Mouse (Mus musculus): ENCODE data around the gene Rack1. TPM values are rescaled to one million over a fixed set of nuclear protein-coding genes. Genes with fewer than 3 reads are reported as not detected.

Rack1 gene
- total and polyA plus RNA-seq, 3 experiments: 376 to 5,815 (median 4,421) TPM

GRCm38 (mm10) chr11:48838181-48838797, 38.2 kb downstream of the Rack1 start (continued):
- no peak for TF ChIP-seq NRF1 (IDR thresholded peaks at IDR 0.05; ENCODE audit: insufficient read depth, low read depth, low read length, poor library complexity, severe bottlenecking)
- TF ChIP-seq RCOR1 (IDR thresholded peaks at IDR 0.05; ENCODE audit: low read depth, low read length): peak; percentile 78

GRCm38 (mm10) chr11:48838879-48839680, 38.9 kb downstream of the Rack1 start:
- Histone ChIP-seq H3K9ac (ENCODE audit: control insufficient read depth, low read depth, low read length, poor library complexity, severe bottlenecking) (no peak overlapping the region), H3K4me1 (ENCODE audit: control insufficient read depth in 1 of 2, insufficient read depth in 2 of 2, low read length in 2 of 2) (peaks cover 0 to 30% of the 10 kb centered on the region in 2 experiments; a peak in 2 of 4 replicates), H3K9me3 (replicated peaks; ENCODE audit: insufficient read depth, low read length) (no peaks in the 10 kb centered on the region), H3K4me3 (ENCODE audit: control insufficient read depth in 1 of 2, insufficient read depth in 1 of 2, low read depth in 2 of 2, low read length in 2 of 2) (no peak overlapping the region), H3K27ac (ENCODE audit: control insufficient read depth, low read depth, low read length) (peak overlapping the region; percentile 19; the same call in 1 of the 2 replicates), H3K27me3 (ENCODE audit: control insufficient read depth in 1 of 2, insufficient read depth in 2 of 2, low read length in 2 of 2) (no peaks in the 10 kb centered on the region), H3K79me2 (ENCODE audit: control insufficient read depth, insufficient read depth, low read length, poor library complexity) (no peaks in the 10 kb centered on the region; the same call in 1 of the 2 replicates), H3K36me3 (ENCODE audit: control insufficient read depth in 1 of 2, insufficient read depth in 2 of 2, low read length in 2 of 2) (peaks cover 0 to 14% of the 10 kb centered on the region in 2 experiments; a peak in 2 of 4 replicates)
- DNase-seq (ENCODE audit: low read depth, low spot score): peak; percentile 59
- TF ChIP-seq JUND (IDR thresholded peaks at IDR 0.05; ENCODE audit: low read depth, low read length): peak; percentile 86
- TF ChIP-seq EP300 (IDR thresholded peaks at IDR 0.05; ENCODE audit: low read depth in 1 of 2, low read length in 2 of 2): no peak

GRCm38 (mm10) chr11:48840805-48841204, 40.7 kb downstream of the Rack1 start:
- peaks cover 0 to 6% of the 10 kb centered on the region in 2 experiments; a peak in 2 of 4 replicates for H3K36me3 ChIP-seq (ENCODE audit: control insufficient read depth in 1 of 2, insufficient read depth in 2 of 2, low read length in 2 of 2)
- no peak overlapping the region for H3K4me3 ChIP-seq (ENCODE audit: control insufficient read depth in 1 of 2, insufficient read depth in 1 of 2, low read depth in 2 of 2, low read length in 2 of 2)
- no peak for TF ChIP-seq ZKSCAN1 (IDR thresholded peaks at IDR 0.05; ENCODE audit: low read depth, low read length)
- TF ChIP-seq MAZ (IDR thresholded peaks at IDR 0.05; ENCODE audit: low read depth, low read length): no peak
- TF ChIP-seq USF2 (IDR thresholded peaks at IDR 0.05; ENCODE audit: borderline replicate concordance in 1 of 2, insufficient read depth in 1 of 2, low read depth in 1 of 2, low read length in 2 of 2): no peak
- no peak for TF ChIP-seq UBTF (IDR thresholded peaks at IDR 0.05; ENCODE audit: borderline replicate concordance, insufficient read depth, low read depth, low read length)
- TF ChIP-seq MXI1 (IDR thresholded peaks at IDR 0.05; ENCODE audit: low read depth, low read length): no peak
- no peak for TF ChIP-seq RAD21 (IDR thresholded peaks at IDR 0.05; ENCODE audit: low read depth, low read length)
- TF ChIP-seq ZNF384 (IDR thresholded peaks at IDR 0.05; ENCODE audit: low read depth, low read length): no peak
- no peak for TF ChIP-seq CHD1 (IDR thresholded peaks at IDR 0.05; ENCODE audit: low read depth, low read length)
- no peak for TF ChIP-seq HCFC1 (IDR thresholded peaks at IDR 0.05; ENCODE audit: low read depth, low read length)
- no peak for TF ChIP-seq ZC3H11A (IDR thresholded peaks at IDR 0.05; ENCODE audit: low read depth, low read length)
- TF ChIP-seq GATA1 (IDR thresholded peaks at IDR 0.05; ENCODE audit: low read depth, low read length): no peak
- no peak for TF ChIP-seq POLR2AphosphoS5 (IDR thresholded peaks at IDR 0.05; ENCODE audit: borderline replicate concordance, low read depth, low read length)
- no peak for TF ChIP-seq MAFK (IDR thresholded peaks at IDR 0.05; ENCODE audit: borderline replicate concordance, low read depth, low read length)
- no peak for TF ChIP-seq JUND (IDR thresholded peaks at IDR 0.05; ENCODE audit: low read depth, low read length)
- TF ChIP-seq TBP (IDR thresholded peaks at IDR 0.05; ENCODE audit: low read depth, low read length): no peak
- no peak for TF ChIP-seq SMC3 (IDR thresholded peaks at IDR 0.05; ENCODE audit: low read depth, low read length)
- no peak for TF ChIP-seq E2F4 (IDR thresholded peaks at IDR 0.05; ENCODE audit: borderline replicate concordance, low read depth, low read length)
- no peak for TF ChIP-seq EP300 (IDR thresholded peaks at IDR 0.05; ENCODE audit: low read depth in 1 of 2, low read length in 2 of 2)
- TF ChIP-seq NRF1 (IDR thresholded peaks at IDR 0.05; ENCODE audit: insufficient read depth, low read depth, low read length, poor library complexity, severe bottlenecking): no peak
- no peak for TF ChIP-seq CTCF (IDR thresholded peaks at IDR 0.05 in 2 of 3, conservative IDR thresholded peaks at IDR 0.05 in 1 of 3; ENCODE audit: control insufficient read depth in 1 of 3, insufficient read depth in 1 of 3, low read depth in 2 of 3, low read length in 3 of 3, poor library complexity in 1 of 3, severe bottlenecking in 1 of 3)
- H3K27ac ChIP-seq (ENCODE audit: control insufficient read depth, low read depth, low read length): no peak overlapping the region
- H3K9ac ChIP-seq (ENCODE audit: control insufficient read depth, low read depth, low read length, poor library complexity, severe bottlenecking): no peak overlapping the region
- H3K9me3 ChIP-seq (replicated peaks; ENCODE audit: insufficient read depth, low read length): no peaks in the 10 kb centered on the region
- no peaks in the 10 kb centered on the region; the same call in 1 of the 2 replicates for H3K79me2 ChIP-seq (ENCODE audit: control insufficient read depth, insufficient read depth, low read length, poor library complexity)
- peaks cover 0 to 20% of the 10 kb centered on the region in 2 experiments; a peak in 2 of 4 replicates for H3K4me1 ChIP-seq (ENCODE audit: control insufficient read depth in 1 of 2, insufficient read depth in 2 of 2, low read length in 2 of 2)
- no peak for DNase-seq (ENCODE audit: low read depth, low spot score)
- no peaks in the 10 kb centered on the region for H3K27me3 ChIP-seq (ENCODE audit: control insufficient read depth in 1 of 2, insufficient read depth in 2 of 2, low read length in 2 of 2)
